Mouse (Mus musculus) heart, embryonic 15.5 days (tissue): ENCODE measurements around the gene Yy1. TPM values are rescaled to one million over a fixed set of nuclear protein-coding genes. Genes with fewer than 3 reads are reported as not detected.

Source experiments
- ATAC-seq: fragments of 200-750 bp; cut with Nextera tagmentation; replicated peaks from 2 replicates; pipeline ENCODE4 v1.8.0; 2017; ENCODE audit warnings: low read depth, moderate TSS enrichment; ENCODE audit not compliant: insufficient number of reproducible peaks, insufficient read depth, low FRiP score
- H3K27ac ChIP-seq: fragments of 300-500 bp; sonication (generic); 2 replicates; pipeline ENCODE4 v1.5.1; 2015; ENCODE audit warnings: mild to moderate bottlenecking, inconsistent platforms
- H3K27me3 ChIP-seq: fragments of 300-500 bp; sonication (generic); 2 replicates; pipeline ENCODE4 v1.6.1; 2015; ENCODE audit warnings: inconsistent platforms
- H3K36me3 ChIP-seq: fragments of 300-500 bp; sonication (generic); 2 replicates; pipeline ENCODE4 v1.6.1; 2015; ENCODE audit warnings: mild to moderate bottlenecking, inconsistent platforms
- H3K4me1 ChIP-seq: fragments of 300-500 bp; sonication (generic); replicated peaks from 2 replicates; pipeline ENCODE4 v1.6.1; 2015; ENCODE audit warnings: inconsistent platforms
- H3K4me2 ChIP-seq: fragments of 300-500 bp; sonication (generic); 2 replicates; pipeline ENCODE4 v1.6.1; 2015; ENCODE audit warnings: inconsistent platforms, mild to moderate bottlenecking, moderate library complexity
- H3K4me3 ChIP-seq: fragments of 300-500 bp; sonication (generic); 2 replicates; pipeline ENCODE4 v1.5.1; 2015; ENCODE audit warnings: mild to moderate bottlenecking, inconsistent platforms
- H3K9ac ChIP-seq: fragments of 300-500 bp; sonication (generic); 2 replicates; pipeline ENCODE4 v1.6.1; 2015; ENCODE audit warnings: mild to moderate bottlenecking, inconsistent platforms
- H3K9me3 ChIP-seq: fragments of 300-500 bp; sonication (generic); replicated peaks from 2 replicates; pipeline ENCODE4 v1.6.1; 2016; ENCODE audit warnings: inconsistent platforms
- WGBS: fragments of 180-500 bp; shearing (Covaris S2); methylation state at CpG from one replicate; pipeline ENCODE4 v1.1.7; 2015; ENCODE audit warnings: mixed read lengths; 5-methylcytosine and 5-hydroxymethylcytosine counted together
- polyA plus RNA-seq: library from polyadenylated mRNA; unstranded; fragments of >200 nt; fragmentation: Nextera tagmentation; extraction: Ambion mirVana; gene quantifications from 2 replicates; pipeline ENCODE4 v1.2.1, GENCODE M21; 2015

The Yy1 gene
- polyA plus RNA-seq, 1 experiment from 2014 or later = 10.5 TPM

DNA sequence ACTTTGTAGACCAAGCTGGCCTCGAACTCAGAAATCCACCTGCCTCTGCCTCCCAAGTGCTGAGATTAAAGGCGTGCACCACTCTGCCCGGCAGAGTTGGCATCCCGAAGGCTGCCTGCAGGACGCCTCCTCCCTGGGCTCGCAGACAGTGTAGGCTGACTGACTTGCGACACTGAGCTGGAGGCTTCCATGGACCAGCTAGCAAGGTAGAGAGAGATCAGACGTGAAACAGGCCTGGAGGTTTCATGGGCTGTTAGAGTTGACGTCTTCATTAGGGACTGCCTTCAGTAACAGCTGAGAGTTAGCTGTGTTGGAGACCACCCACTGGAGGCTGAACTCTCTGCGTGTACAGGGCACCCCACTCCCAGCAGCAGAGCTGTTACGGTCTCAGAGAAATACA is 33.5 kb upstream of the Yy1 start:
- WGBS = 79% methylated on average over 11 of the region's 11 CpGs
- Histone ChIP-seq H3K4me1 (peaks cover 6% of the 10 kb centered on the region; the same call in 1 of the 2 replicates), H3K27ac (no peak overlapping the region), H3K27me3 (no peaks in the 10 kb centered on the region), H3K36me3 (no peaks in the 10 kb centered on the region), H3K9me3 (no peaks in the 10 kb centered on the region), H3K4me3 (no peak overlapping the region), H3K9ac (no peak overlapping the region), H3K4me2 (no peak overlapping the region)
- no peak for ATAC-seq

DNA sequence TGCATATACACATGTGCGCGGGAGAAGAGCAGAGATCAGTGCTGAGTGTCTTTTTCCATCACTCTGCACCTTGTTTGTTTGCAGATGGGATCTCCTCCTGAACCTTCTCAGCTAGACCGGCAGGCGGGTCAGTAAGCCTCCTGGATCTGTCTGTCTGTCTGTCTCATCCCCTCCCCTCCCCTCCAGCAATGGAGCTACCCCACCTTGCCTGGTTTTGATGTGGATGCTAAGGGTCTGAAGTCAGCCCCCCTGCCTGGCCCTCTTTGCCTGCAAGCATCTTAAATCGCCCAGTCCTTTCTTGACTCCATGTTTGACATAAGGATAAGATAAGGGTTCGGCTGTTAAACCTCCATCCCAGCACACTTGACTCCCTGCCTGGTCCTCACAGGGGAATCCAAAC is 32.8 kb upstream of the Yy1 start:
- H3K27me3 ChIP-seq = no peaks in the 10 kb centered on the region
- H3K9me3 ChIP-seq = no peaks in the 10 kb centered on the region
- no peak overlapping the region for H3K9ac ChIP-seq
- 60% methylated on average over 6 of the region's 6 CpGs for WGBS
- no peak overlapping the region for H3K4me2 ChIP-seq
- no peak overlapping the region for H3K4me3 ChIP-seq
- H3K27ac ChIP-seq = no peak overlapping the region
- peaks cover 8% of the 10 kb centered on the region; the same call in 1 of the 2 replicates for H3K4me1 ChIP-seq
- H3K36me3 ChIP-seq = no peaks in the 10 kb centered on the region
- no peak for ATAC-seq

DNA sequence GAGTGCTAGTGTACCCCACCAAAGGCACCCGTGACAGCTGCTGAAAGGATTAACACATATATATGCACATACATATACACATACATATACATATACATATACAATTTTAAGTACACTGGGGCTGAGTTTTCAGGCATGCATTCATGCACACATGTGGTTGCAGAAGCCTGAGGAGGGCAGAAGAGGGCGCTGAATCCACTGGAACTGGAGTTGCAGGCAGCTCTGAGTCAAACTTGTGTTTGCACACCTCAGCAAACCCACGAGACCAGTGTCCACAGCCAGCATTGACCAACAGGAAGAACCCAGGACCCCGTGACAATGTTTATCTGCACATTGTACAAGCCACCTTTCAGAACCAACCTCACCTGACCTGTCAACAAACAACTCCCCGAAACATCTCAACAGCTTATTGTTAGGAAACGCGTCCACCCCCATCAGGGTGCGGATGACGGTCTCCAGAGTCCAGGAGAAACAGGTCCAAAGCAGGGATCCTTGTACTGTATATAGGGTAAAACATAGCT is 32.2 kb upstream of the Yy1 start:
- H3K9me3 ChIP-seq = no peaks in the 10 kb centered on the region
- WGBS = 59% methylated on average over 9 of the region's 9 CpGs
- H3K4me3 ChIP-seq = no peak overlapping the region
- H3K27ac ChIP-seq = no peak overlapping the region
- no peaks in the 10 kb centered on the region for H3K27me3 ChIP-seq
- H3K4me2 ChIP-seq = no peak overlapping the region
- no peak overlapping the region for H3K9ac ChIP-seq
- no peaks in the 10 kb centered on the region for H3K36me3 ChIP-seq
- ATAC-seq = no peak
- H3K4me1 ChIP-seq = peaks cover 10% of the 10 kb centered on the region; the same call in 1 of the 2 replicates

DNA sequence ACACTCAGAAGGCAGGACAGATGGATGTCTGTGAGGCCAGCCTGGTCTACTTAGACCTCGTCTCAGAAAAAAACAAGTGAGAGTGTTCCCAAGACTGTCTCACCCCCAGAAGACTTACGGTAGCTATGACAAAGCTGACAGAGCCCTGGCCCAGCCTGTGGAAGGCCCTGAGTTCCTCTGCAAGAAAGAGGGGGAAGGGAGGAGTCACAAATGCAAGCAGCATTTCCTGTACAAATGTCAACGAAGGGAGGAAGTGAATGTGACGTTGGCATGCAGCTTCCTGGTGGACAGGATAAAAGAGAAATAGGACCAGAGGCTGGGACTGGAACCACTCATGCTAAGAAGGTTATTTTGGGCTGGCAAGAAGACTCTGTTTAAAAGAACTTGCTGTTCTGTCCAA is 31.6 kb upstream of the Yy1 start:
- H3K9ac ChIP-seq = no peak overlapping the region
- no peaks in the 10 kb centered on the region for H3K9me3 ChIP-seq
- 35% methylated on average over 4 of the region's 4 CpGs for WGBS
- H3K4me1 ChIP-seq = peaks cover 15% of the 10 kb centered on the region
- ATAC-seq = no peak
- H3K4me2 ChIP-seq = no peak overlapping the region
- H3K36me3 ChIP-seq = no peaks in the 10 kb centered on the region
- H3K4me3 ChIP-seq = no peak overlapping the region
- H3K27ac ChIP-seq = 0 out of 2 replicates have a peak overlapping the region, but pooled peaks have one; percentile 0
- no peaks in the 10 kb centered on the region for H3K27me3 ChIP-seq

DNA sequence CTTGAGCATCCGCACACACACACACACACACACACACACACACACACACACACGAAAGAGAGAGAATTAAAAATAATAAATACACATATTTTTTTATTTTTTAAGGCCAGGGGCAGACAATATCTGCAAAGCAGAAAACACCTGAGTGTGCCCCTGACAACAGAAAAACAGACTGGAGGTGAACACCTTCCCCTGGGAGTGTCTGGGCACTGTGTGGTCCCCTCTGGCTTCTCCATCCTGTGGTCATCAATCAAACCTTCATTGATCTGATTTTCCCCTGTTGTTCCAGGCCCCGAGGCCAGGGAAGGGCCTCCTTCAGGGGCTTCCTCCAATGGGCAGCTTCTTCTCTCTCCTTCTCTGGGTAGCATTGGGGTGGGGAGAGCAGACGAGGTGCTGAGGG is 31.1 kb upstream of the Yy1 start:
- peaks cover 20% of the 10 kb centered on the region for H3K4me1 ChIP-seq
- no peaks in the 10 kb centered on the region for H3K36me3 ChIP-seq
- no peak overlapping the region for H3K4me2 ChIP-seq
- H3K27me3 ChIP-seq = no peaks in the 10 kb centered on the region
- ATAC-seq = no peak
- 0 out of 2 replicates have a peak overlapping the region, but pooled peaks have one; percentile 0 for H3K27ac ChIP-seq
- WGBS = 55% methylated on average over 4 of the region's 4 CpGs
- no peaks in the 10 kb centered on the region for H3K9me3 ChIP-seq
- H3K4me3 ChIP-seq = no peak overlapping the region
- no peak overlapping the region for H3K9ac ChIP-seq

DNA sequence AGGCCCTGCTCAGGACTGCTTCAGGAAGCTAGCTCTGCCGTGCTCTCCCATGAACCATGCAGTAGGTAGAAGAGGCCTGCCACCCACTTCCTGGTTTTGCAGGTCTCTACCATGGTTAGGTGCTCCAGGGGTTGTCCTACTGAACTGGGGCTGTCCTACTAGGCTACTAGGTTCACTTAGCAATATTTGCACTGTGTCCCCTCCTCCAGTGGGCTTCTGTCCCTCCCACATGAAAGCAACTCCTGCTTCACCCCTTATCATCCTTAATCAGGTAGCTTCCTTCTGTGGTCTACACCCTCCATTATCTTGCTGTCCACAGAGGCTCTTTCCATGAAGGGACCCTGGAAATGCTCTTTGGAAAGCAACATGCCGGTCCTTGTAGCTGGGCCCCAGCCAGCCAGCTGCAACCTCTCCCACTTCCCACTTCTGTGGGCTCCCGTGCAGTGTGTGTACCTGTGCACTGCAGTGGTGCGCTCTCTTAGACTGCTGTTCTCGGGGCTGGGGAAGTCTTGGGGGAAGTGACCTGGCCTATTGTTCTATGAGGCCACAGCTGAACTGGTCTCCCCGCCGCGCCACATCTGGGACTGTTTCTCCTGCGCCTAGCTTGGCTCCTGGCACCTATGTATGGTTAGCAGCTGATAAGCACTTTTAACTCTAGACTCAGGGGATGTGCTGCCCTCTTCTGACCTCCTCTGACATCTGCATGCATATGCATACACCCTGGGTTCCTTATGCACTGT is 29.5 kb upstream of the Yy1 start:
- WGBS = 47% methylated on average over 9 of the region's 9 CpGs
- Histone ChIP-seq H3K4me3 (no peak overlapping the region), H3K9ac (no peak overlapping the region), H3K27me3 (no peaks in the 10 kb centered on the region), H3K4me1 (peaks cover 22% of the 10 kb centered on the region), H3K36me3 (no peaks in the 10 kb centered on the region), H3K9me3 (no peaks in the 10 kb centered on the region), H3K27ac (no peak overlapping the region; the same call in 1 of the 2 replicates), H3K4me2 (no peak overlapping the region)
- no peak for ATAC-seq

DNA sequence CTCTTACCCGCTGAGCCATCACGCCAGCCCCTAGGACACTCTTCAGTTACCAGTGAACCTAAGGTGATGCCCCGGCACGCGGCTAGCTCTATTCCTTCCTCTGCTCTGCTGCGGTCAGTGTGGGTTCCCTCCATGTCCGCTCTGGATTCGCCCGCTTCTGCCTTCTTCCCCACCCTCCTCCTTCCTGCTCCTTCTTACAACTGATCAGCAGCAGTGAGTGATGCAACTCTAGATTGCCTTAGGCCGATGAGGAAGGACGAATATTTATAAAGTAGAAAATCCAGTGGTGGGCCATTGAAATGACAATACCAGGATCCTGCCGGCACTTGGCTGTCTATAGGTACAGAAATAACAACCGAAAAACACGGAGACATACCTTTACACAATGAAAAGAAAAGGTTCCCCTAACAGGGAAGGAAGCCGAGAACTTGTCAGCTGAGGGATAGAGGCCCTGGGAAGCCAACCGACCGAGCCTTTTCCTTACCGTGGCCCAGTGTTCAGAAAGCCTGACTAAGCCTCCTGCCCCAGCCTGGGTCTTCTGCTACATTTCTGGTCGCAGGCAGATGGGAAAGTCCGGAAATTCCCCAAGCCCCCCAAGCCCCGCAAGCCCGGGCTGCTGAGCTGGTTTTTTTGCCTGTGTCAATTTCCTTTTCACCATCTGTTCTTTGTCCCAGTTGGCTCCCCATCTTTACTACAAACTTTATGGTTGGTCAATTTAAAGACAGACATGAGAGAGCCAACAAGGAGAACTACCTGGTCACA is 27.7 kb upstream of the Yy1 start:
- peaks cover 20% of the 10 kb centered on the region for H3K4me1 ChIP-seq
- peak overlapping the region; percentile 47 for H3K4me3 ChIP-seq
- no peaks in the 10 kb centered on the region for H3K27me3 ChIP-seq
- H3K9ac ChIP-seq = peak overlapping the region; percentile 10; the same call in 1 of the 2 replicates
- no peak for ATAC-seq
- no peaks in the 10 kb centered on the region for H3K9me3 ChIP-seq
- 64% methylated on average over 22 of the region's 22 CpGs for WGBS
- no peaks in the 10 kb centered on the region for H3K36me3 ChIP-seq
- H3K27ac ChIP-seq = peak overlapping the region; percentile 74
- peak overlapping the region; percentile 73 for H3K4me2 ChIP-seq

DNA sequence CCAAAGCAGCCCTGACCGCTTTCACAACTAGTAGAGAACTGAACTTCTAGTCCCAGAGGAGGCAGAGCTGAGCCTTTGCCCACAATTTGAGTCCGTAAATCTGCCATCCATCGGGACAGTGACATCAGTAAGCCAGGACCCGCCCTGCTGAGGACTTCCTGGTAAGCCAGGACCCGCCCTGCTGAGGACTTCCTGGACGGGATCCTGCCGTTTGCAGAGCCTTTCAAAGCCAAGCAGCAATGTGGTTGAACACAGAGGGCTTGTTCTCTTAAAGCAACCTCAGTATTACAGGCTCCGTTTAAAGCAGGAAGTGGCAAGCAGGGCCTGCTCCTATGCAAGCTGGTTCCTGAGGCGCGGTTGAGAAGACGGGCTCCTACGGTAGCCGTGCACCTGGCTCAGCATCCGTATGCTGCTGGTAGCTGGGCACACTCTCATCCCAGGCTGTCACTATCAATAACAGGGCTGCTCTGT is 27.0 kb upstream of the Yy1 start:
- 15% methylated on average over 14 of the region's 14 CpGs for whole genome bisulfite sequencing
- H3K4me1 ChIP-seq = peaks cover 20% of the 10 kb centered on the region
- peak overlapping the region; percentile 73 for H3K4me2 ChIP-seq
- no peaks in the 10 kb centered on the region for H3K27me3 ChIP-seq
- H3K9me3 ChIP-seq = no peaks in the 10 kb centered on the region
- ATAC-seq = peak; percentile 65
- H3K9ac ChIP-seq = peak overlapping the region; percentile 10
- peak overlapping the region; percentile 74 for H3K27ac ChIP-seq
- peak overlapping the region; percentile 47 for H3K4me3 ChIP-seq
- no peaks in the 10 kb centered on the region for H3K36me3 ChIP-seq

DNA sequence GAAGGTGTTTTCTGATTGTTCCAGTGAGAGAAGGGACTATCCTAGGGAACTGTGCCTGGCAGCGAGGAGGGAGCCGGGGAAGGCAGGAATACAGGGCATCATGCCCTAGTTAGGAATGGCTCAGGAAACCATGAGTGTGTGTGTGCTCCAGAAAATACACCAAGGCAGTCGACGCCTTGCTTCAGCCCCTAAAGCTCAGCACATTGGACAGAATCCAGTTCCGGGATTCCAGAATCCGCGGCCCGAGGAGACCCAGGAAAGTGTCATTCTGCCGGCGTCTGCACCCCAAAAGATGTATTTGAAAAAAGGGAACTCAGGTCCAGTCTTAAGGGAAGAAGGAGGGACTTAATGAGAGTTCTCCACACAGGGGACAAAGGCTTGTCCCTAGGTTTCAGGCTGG is 26.5 kb upstream of the Yy1 start:
- peak overlapping the region; percentile 47 for H3K4me3 ChIP-seq
- H3K36me3 ChIP-seq = no peaks in the 10 kb centered on the region
- peaks cover 20% of the 10 kb centered on the region for H3K4me1 ChIP-seq
- 44% methylated on average over 10 of the region's 10 CpGs for WGBS
- ATAC-seq = no peak
- H3K27ac ChIP-seq = peak overlapping the region; percentile 74
- no peaks in the 10 kb centered on the region for H3K27me3 ChIP-seq
- no peaks in the 10 kb centered on the region for H3K9me3 ChIP-seq
- peak overlapping the region; percentile 10 for H3K9ac ChIP-seq
- peak overlapping the region; percentile 73 for H3K4me2 ChIP-seq

DNA sequence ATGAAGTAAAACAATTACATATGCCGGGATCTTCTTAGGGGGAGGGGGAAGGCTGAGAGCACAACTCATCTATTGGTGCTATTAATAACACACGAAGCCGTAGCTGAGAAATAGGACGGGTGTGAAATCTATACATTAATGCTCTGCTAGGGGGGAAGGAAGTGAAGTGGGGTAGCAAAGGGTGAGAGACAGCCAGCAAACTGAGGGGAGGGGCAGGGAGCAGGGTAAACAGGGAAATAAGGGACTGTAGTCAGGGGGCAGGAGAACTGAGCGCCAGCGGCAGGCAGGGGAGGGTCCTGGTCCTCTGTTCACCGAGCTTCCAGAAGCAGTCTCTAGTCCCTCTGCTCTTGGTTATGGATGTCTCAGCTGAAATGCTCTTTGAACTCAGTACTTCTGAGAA is 25.9 kb upstream of the Yy1 start:
- Histone ChIP-seq H3K4me2 (peak overlapping the region; percentile 73), H3K4me1 (peaks cover 20% of the 10 kb centered on the region), H3K36me3 (no peaks in the 10 kb centered on the region), H3K4me3 (no peak overlapping the region), H3K27me3 (no peaks in the 10 kb centered on the region), H3K9ac (no peak overlapping the region), H3K27ac (no peak overlapping the region), H3K9me3 (no peaks in the 10 kb centered on the region)
- 33% methylated on average over 7 of the region's 7 CpGs for WGBS
- ATAC-seq = no peak

DNA sequence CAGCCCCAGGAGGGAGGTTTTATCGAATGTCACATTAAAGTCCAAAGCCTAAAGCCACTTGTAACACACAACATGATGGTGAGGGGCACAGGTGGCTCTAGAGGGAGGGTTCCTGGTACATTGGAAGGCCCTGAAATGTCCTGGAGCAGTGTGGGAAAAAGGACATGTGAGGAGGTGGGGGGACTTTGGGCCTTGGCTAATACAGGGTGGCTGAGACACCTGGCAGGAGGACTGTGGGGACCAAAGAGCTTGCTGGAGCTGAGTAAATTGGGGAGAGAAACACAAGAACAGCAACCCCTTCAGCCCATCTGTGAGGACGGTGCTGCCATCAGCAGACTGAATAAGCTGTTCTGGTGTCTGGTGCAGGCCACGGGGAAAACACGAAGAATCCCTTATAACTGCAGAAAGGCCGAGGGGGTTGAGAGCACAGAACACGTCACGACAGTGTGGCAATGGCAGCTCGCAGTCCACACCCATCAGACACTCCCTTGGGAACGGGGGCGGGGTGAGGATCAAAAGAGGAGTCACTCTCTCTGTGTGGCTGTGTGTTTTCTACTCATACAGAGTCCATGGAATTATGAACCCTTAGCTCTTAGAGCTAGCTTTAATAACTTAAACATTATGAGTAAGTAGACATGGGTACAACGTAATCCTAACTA is 24.4 kb upstream of the Yy1 start:
- Histone ChIP-seq H3K9ac (no peak overlapping the region), H3K4me1 (peaks cover 19% of the 10 kb centered on the region), H3K9me3 (no peaks in the 10 kb centered on the region), H3K36me3 (no peaks in the 10 kb centered on the region), H3K4me3 (no peak overlapping the region), H3K27ac (no peak overlapping the region), H3K27me3 (no peaks in the 10 kb centered on the region), H3K4me2 (no peak overlapping the region)
- 80% methylated on average over 11 of the region's 11 CpGs for WGBS
- ATAC-seq = no peak
